Mouse (Mus musculus) gastrocnemius, postnatal 4 days (tissue): ENCODE results near the gene Eif2ak4. TPM values are rescaled to one million over a fixed set of nuclear protein-coding genes. Genes with fewer than 3 reads are reported as not detected.
A peak's percentile ranks its signal among the peaks of the same experiment; 100 is the strongest.

Experiments
- DNase-seq, 2 experiments: peaks; one replicate each; pipeline ENCODE4 v3.0.0; 2021 to 2022; ENCODE audit warnings: low spot score in 2 of 2, mixed read lengths in 2 of 2
- total RNA-seq, 2 experiments: library from RNA; stranded (reverse); gene quantifications; 2 replicates each; pipeline ENCODE4 v1.2.3; 2021

Gene Eif2ak4
- total RNA-seq, 2 experiments from 2014 or later: 11.0 to 11.6 TPM

- DNase-seq: no peak
These were observed 110.1 kb downstream of the Eif2ak4 start for GRCm38 (mm10) chr2:118498476-118498875.

GRCm38 (mm10) chr2:118499135-118499961 is 110.9 kb downstream of the Eif2ak4 start:
- peak in 1 of 2 experiments; percentile 49 for DNase-seq

- DNase-seq: no peak
These were observed 111.8 kb downstream of the Eif2ak4 start for GRCm38 (mm10) chr2:118500191-118500590.

GRCm38 (mm10) chr2:118507126-118507525 is 118.7 kb downstream of the Eif2ak4 start:
- DNase-seq: no peak

- no peak for DNase-seq
These were observed 121.4 kb downstream of the Eif2ak4 start for GRCm38 (mm10) chr2:118509688-118510446.

GRCm38 (mm10) chr2:118510447-118511310 is 122.3 kb downstream of the Eif2ak4 start:
- peak; percentile 82 to 92 for DNase-seq

GRCm38 (mm10) chr2:118511779-118512417 is 123.5 kb downstream of the Eif2ak4 start:
- DNase-seq: no peak

- DNase-seq: no peak
These were observed 124.3 kb downstream of the Eif2ak4 start for GRCm38 (mm10) chr2:118512418-118513377.

GRCm38 (mm10) chr2:118520042-118520933 is 131.9 kb downstream of the Eif2ak4 start:
- no peak for DNase-seq

GRCm38 (mm10) chr2:118522265-118522664 is 133.8 kb downstream of the Eif2ak4 start:
- DNase-seq: no peak

GRCm38 (mm10) chr2:118523163-118523730 is 134.8 kb downstream of the Eif2ak4 start:
- DNase-seq: no peak

GRCm38 (mm10) chr2:118524811-118525210 is 136.4 kb downstream of the Eif2ak4 start:
- no peak for DNase-seq

Other genes with a start within 250 kb of the Eif2ak4 start
- gene Fsip1, start 131.7 kb upstream of the Eif2ak4 start, total RNA-seq: not detected
- under 1 TPM; 0.54 to 0.70 TPM for gene Gpr176, start 15.2 kb upstream of the Eif2ak4 start, total RNA-seq
- gene Srp14, start 91.1 kb downstream of the Eif2ak4 start, total RNA-seq: 100 to 1,000 TPM; 144 to 148 TPM
- gene Bmf, start 161.1 kb downstream of the Eif2ak4 start, total RNA-seq: 10 to 100 TPM; 20.5 to 22.9 TPM
- gene Bub1b, start 209.6 kb downstream of the Eif2ak4 start, total RNA-seq: 10 to 100 TPM; 21.1 to 23.3 TPM